Mouse (Mus musculus) G1E (cell line): Measurements from ENCODE around the gene Srgap3. TPM values are rescaled to one million over a fixed set of nuclear protein-coding genes. Genes with fewer than 3 reads are reported as not detected.

Experiments used
- ATAC-seq: 2 replicates; pipeline ENCODE4 v1.8.0; 2016; ENCODE audit warnings: mild to moderate bottlenecking; ENCODE audit not compliant: insufficient number of reproducible peaks, poor library complexity, low FRiP score, severe bottlenecking; ENCODE audit errors: extremely low read depth
- DNase-seq: peaks from one replicate; pipeline ENCODE4 v3.0.0; 2012; ENCODE audit warnings: low spot score
- H3K27me3 ChIP-seq: 2 replicates; pipeline ENCODE4 v1.6.1; 2012; ENCODE audit warnings: mild to moderate bottlenecking, low read length, inconsistent platforms; ENCODE audit not compliant: insufficient read depth
- H3K36me3 ChIP-seq: replicated peaks from 2 replicates; pipeline ENCODE3; 2012; ENCODE audit warnings: mild to moderate bottlenecking, inconsistent platforms
- H3K4me1 ChIP-seq: 2 replicates; pipeline ENCODE4 v1.6.1; 2012; ENCODE audit warnings: low read depth, low read length, inconsistent platforms, mixed read lengths; ENCODE audit not compliant: insufficient read depth
- H3K4me3 ChIP-seq: 2 replicates; pipeline ENCODE4 v1.5.1; 2012; ENCODE audit warnings: low read depth, mild to moderate bottlenecking, inconsistent platforms, low read length, moderate library complexity, mixed read lengths
- H3K9me3 ChIP-seq: replicated peaks from 2 replicates; pipeline ENCODE4 v1.6.1; 2012; ENCODE audit warnings: inconsistent platforms
- CTCF ChIP-seq: IDR thresholded peaks from 2 replicates; pipeline ENCODE4 v1.5.1; 2012; ENCODE audit warnings: low read depth, low read length, inconsistent platforms, mixed read lengths
- GATA1 ChIP-seq: IDR thresholded peaks from 2 replicates; pipeline ENCODE4 v1.6.1; 2012; ENCODE audit warnings: borderline replicate concordance, low read length, inconsistent platforms, mixed read lengths
- GATA2 ChIP-seq: IDR thresholded peaks from 2 replicates; pipeline ENCODE4 v1.6.1; 2012; ENCODE audit warnings: low read depth, low read length, inconsistent platforms, borderline replicate concordance
- POLR2AphosphoS5 ChIP-seq: IDR thresholded peaks from 2 replicates; pipeline ENCODE4 v1.6.1; 2012; ENCODE audit warnings: low read depth, low read length, inconsistent platforms; ENCODE audit not compliant: insufficient replicate concordance
- TAL1 ChIP-seq: conservative IDR thresholded peaks from 2 replicates; pipeline ENCODE4 v1.6.1; 2012; ENCODE audit warnings: low read depth, low read length, inconsistent platforms, mixed read lengths
- polyA plus RNA-seq: library from polyadenylated mRNA; stranded (reverse); fragments of >175 nt; gene quantifications from 2 replicates; pipeline ENCODE4 v1.2.3, GENCODE M21; 2012
- total RNA-seq, 2 experiments: library from RNA; stranded (forward) in 1 of 2; stranded (reverse) in 1 of 2; fragments of 200-1000 nt in 1 of 2; fragments of >200 nt in 1 of 2; fragmentation: Nextera tagmentation in 1 of 2; gene quantifications; 2 replicates each; pipeline ENCODE4 v1.2.3; 2014 to 2017

Srgap3 gene
- total and polyA plus RNA-seq, 3 experiments, result 0.05 TPM; not detected in 2

DNA sequence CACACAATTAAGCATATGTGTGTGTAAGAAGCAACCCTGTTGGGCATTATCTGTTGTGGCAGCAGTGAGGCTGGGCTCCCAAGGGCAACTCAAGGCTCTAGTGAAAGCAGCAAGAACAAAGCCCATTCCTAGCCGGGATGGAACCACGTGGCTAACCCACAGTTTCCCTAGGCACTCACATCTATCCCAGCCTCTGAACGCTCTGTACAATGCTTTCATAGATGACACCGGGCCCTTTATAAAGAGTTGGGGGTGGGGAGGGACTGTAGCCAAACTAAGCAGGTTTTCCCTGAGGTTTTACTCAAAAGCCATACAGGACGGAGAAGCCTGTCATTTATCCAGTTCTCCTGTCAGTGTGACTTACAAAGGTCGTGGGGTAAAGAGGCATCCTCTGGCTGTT, 90.0 kb downstream of the Srgap3 start:
- Histone ChIP-seq H3K27me3 (no peaks in the 10 kb centered on the region), H3K36me3 (no peaks in the 10 kb centered on the region), H3K4me3 (no peak overlapping the region), H3K9me3 (peaks cover 12% of the 10 kb centered on the region), H3K4me1 (no peaks in the 10 kb centered on the region)
- DNase-seq (no peak), ATAC-seq (no peak)
- no peak for TF ChIP-seq TAL1
- TF ChIP-seq GATA2, result no peak
- TF ChIP-seq CTCF, result no peak
- no peak for TF ChIP-seq POLR2AphosphoS5
- TF ChIP-seq GATA1, result no peak

DNA sequence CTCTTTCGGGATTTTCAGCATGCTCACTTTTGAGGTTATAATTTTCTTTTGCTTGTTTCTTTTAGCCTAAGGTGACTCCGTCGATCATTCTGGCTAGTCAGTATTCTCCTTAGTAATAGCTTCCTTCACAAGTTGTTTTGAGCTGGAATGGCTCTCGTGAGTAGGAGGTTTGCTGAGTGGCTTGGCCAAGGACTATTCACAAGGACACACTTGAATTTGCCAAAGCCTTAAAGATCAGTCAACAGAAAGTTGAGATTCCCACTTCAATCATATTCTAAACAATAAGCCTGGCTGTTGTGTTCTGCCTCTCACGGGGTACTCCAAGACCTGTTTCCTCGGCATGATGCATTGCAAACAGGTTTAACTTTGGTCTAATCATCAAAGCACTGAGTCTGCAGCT, 91.9 kb downstream of the Srgap3 start:
- ATAC-seq, result no peak
- no peak for TF ChIP-seq TAL1
- TF ChIP-seq GATA1, result no peak
- no peak for TF ChIP-seq GATA2
- TF ChIP-seq CTCF, result no peak
- no peak for TF ChIP-seq POLR2AphosphoS5
- Histone ChIP-seq H3K27me3 (no peaks in the 10 kb centered on the region), H3K4me3 (no peak overlapping the region), H3K9me3 (peaks cover 10% of the 10 kb centered on the region), H3K4me1 (no peaks in the 10 kb centered on the region; the same call in 1 of the 2 replicates), H3K36me3 (no peaks in the 10 kb centered on the region)
- DNase-seq, result no peak

DNA sequence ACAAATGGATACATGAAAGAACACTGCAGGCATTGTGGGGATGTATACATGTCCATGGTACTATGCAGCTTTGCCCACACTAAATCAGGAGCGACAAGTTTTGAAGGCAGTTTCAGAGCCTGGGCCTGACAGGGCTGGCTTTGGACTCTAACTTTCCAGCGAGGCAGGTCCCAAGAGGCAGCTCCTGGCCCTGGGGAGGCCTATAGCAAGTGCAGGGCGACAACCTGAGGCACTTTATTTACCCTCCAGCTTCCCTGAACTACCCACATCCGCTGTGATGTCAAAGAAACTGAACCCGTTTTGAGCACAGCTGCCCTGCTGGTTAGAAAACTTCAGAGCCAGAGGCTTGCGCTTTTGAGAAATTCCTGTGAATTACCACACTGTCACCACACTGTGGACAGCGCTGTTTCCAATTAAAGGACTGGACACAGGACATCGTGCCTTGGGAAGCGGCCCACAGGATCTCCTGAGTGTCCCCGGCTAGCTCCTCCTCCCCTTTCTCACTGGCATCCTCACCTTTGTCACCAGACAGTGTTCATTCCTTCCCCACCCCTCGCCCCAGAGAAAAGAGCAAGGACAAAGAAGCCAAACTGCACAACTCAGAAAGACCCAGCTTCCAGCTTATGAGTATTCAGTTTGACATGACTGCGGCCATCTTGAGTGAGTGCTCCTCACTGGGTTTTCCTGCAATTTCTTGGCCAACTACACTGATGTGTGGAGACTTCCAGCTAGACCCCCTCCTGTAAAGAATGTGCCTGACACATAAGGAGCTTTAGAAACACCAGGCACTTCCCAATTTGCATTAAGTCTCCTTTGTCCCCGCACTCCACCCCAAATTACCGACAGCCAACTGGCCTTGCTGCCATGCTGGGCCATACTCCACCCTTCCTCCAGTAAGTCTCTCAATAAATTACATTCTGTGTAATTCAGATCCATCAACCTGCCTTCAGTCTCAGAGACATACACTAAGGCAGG, 94.5 kb downstream of the Srgap3 start:
- Histone ChIP-seq H3K36me3 (no peaks in the 10 kb centered on the region), H3K27me3 (no peaks in the 10 kb centered on the region), H3K9me3 (peaks cover 16% of the 10 kb centered on the region), H3K4me3 (no peak overlapping the region), H3K4me1 (no peaks in the 10 kb centered on the region; the same call in 1 of the 2 replicates)
- no peak for TF ChIP-seq TAL1
- DNase-seq (no peak), ATAC-seq (no peak)

DNA sequence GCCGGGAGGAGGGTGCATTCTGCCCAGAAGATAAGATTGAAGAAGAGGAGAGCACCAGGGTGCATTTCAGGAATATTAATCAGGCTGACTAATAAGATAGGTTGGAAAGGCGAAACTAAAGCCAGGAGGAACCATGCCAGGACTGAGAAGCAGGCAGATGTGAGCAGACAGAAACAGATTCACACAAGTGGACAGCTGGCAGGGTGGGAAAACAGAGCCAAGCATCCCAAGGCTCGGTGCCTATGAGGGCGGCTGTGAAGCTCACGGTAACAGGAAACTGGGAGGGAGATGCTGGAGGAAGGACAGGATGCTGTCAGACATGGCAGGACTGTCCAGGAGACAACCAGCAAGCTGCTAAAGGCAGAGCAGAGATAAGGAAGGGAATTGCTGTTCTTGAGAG, 96.3 kb downstream of the Srgap3 start:
- Histone ChIP-seq H3K36me3 (no peaks in the 10 kb centered on the region), H3K27me3 (no peaks in the 10 kb centered on the region), H3K9me3 (peaks cover 20% of the 10 kb centered on the region), H3K4me3 (no peak overlapping the region), H3K4me1 (no peaks in the 10 kb centered on the region; the same call in 1 of the 2 replicates)
- no peak for DNase-seq
- ATAC-seq, result no peak
- no peak for TF ChIP-seq GATA2
- TF ChIP-seq GATA1, result no peak
- TF ChIP-seq TAL1, result no peak
- TF ChIP-seq POLR2AphosphoS5, result no peak
- TF ChIP-seq CTCF, result no peak

DNA sequence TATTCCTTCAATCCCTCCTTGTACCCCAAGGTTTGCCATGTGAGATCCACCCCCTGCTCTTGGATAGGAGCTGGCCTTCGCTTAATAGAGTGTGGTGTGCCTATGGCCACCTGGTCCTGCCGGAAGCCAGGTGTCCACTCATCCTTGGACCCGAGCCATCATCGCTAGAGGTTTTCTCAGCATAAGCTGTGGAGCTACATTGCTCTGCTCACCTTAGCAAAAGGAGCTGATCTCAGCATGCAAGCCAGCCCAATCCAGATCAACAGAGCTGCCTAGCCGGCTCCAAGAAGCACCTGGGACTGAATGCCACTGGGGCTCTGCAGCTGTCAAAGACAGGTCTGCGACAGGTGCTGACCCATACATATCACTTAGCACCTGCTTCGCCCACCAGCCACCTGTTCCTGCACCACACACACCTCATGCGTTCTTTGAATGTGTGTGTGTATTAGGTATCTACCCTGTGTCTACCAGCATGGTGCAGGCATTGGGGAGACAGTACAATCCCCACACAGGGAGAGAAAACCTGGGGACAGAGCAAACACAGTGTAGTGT, 98.4 kb downstream of the Srgap3 start:
- TF ChIP-seq TAL1 (no peak), CTCF (no peak), GATA1 (no peak), GATA2 (no peak), POLR2AphosphoS5 (no peak)
- H3K4me1 ChIP-seq, result no peaks in the 10 kb centered on the region; the same call in 1 of the 2 replicates
- H3K9me3 ChIP-seq, result peaks cover 29% of the 10 kb centered on the region
- no peaks in the 10 kb centered on the region for H3K36me3 ChIP-seq
- DNase-seq (no peak), ATAC-seq (no peak)
- H3K4me3 ChIP-seq, result no peak overlapping the region
- no peaks in the 10 kb centered on the region for H3K27me3 ChIP-seq

DNA sequence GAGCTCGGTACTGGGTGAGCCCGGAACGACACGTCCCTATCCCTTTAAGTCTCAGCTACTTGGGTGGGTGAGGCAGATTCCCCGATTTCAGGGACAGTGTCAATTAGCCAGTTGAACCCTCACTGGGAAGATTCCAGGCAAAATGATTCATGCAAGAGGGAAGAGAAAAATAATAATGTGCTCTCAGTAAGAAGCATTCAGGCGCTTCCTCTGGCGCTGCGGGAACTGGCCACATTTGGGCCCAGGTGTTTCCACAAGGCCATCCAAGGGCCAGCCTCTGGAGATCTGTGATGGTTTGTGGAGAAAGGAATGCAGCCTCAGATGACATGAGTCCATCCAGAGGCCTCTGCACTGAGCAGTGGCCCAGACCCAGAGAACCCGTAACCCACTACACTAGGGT, 100.2 kb downstream of the Srgap3 start:
- TF ChIP-seq POLR2AphosphoS5 (no peak), GATA1 (no peak), CTCF (no peak), TAL1 (no peak), GATA2 (no peak)
- DNase-seq, result no peak
- Histone ChIP-seq H3K9me3 (peaks cover 34% of the 10 kb centered on the region), H3K4me3 (no peak overlapping the region), H3K27me3 (no peaks in the 10 kb centered on the region), H3K36me3 (no peaks in the 10 kb centered on the region), H3K4me1 (no peaks in the 10 kb centered on the region; the same call in 1 of the 2 replicates)
- ATAC-seq, result no peak
